Comparison of ENCODE assay signal across 9 mouse cellular contexts in genomic region chr2:163285762-163286161, GRCm38 (mm10).
DNase-seq lines count a peak whose midpoint lies in the region; ATAC-seq and TF ChIP-seq lines count a peak whose summit lies in the region.
"Had no signal": no experiment of that assay in that cellular context is flagged by ENCODE, and none has a peak within 500 bp of the region (broad histone marks: within the 10 kb centered on the region; RNA-seq: fewer than 3 reads in every experiment).

No protein-coding gene starts in this region.

- no peak overlapping the region for H3K27ac ChIP-seq in kidney, embryonic 14.5 days (ENCODE audit: low read depth, low read length)
- no peak overlapping the region for H3K27ac ChIP-seq in kidney, adult 2 months (ENCODE audit: insufficient read depth, low read depth, low read length)
- H3K27ac ChIP-seq in neural tube, embryonic 13.5 days (replicated peaks) = peak overlapping the region; percentile 65

- DNase-seq in kidney, adult 2 months = no peak
- DNase-seq in WW6 (ENCODE audit: low read depth, low spot score) = peak; percentile 61
- no peak for DNase-seq in ovary, postnatal 10 days (ENCODE audit: low spot score)
- no peak for DNase-seq in cerebellum, postnatal 25 days
- DNase-seq in spleen, postnatal 14 days (ENCODE audit: low spot score in 2 of 2) = no peak
- DNase-seq: left cerebral cortex, postnatal 4 days had no signal

- peaks cover 17% of the 10 kb centered on the region for H3K4me1 ChIP-seq in kidney, embryonic 14.5 days (ENCODE audit: control insufficient read depth, insufficient read depth, low read length)
- H3K4me1 ChIP-seq in kidney, adult 2 months (ENCODE audit: control insufficient read depth, insufficient read depth, low read length) = no peaks in the 10 kb centered on the region
- peaks cover 53% of the 10 kb centered on the region for H3K4me1 ChIP-seq in neural tube, embryonic 13.5 days (replicated peaks)

- WGBS in kidney, embryonic 14.5 days = 33% methylated on average over 7 of the region's 7 CpGs
- WGBS in kidney, adult 2 months = 35% methylated on average over 7 of the region's 7 CpGs
- WGBS in neural tube, embryonic 13.5 days = 52% methylated on average over 7 of the region's 7 CpGs

- H3K4me2 ChIP-seq in kidney, embryonic 14.5 days (replicated peaks; ENCODE audit: low read depth, low read length) = peak overlapping the region; percentile 15; the same call in 1 of the 2 replicates
- H3K4me2 ChIP-seq in neural tube, embryonic 13.5 days = 0 out of 2 replicates have a peak overlapping the region, but pooled peaks have one; percentile 22

- peaks cover 70% of the 10 kb centered on the region for H3K27me3 ChIP-seq in kidney, embryonic 14.5 days (ENCODE audit: control insufficient read depth, insufficient read depth, low read length)
- H3K27me3 ChIP-seq in kidney, adult 2 months (replicated peaks; ENCODE audit: control insufficient read depth, insufficient read depth, low read length) = no peaks in the 10 kb centered on the region
- H3K27me3 ChIP-seq in neural tube, embryonic 13.5 days = peaks cover 83% of the 10 kb centered on the region

- ATAC-seq in kidney, embryonic 14.5 days (ENCODE audit: low FRiP score, low TSS enrichment) = no peak
- ATAC-seq in inflammation-experienced regulatory T-cells, adult 6 months = peak; percentile 85
- ATAC-seq in neural tube, embryonic 13.5 days (ENCODE audit: low read depth) = no peak

- TF ChIP-seq POLR2A in kidney, adult 2 months (IDR thresholded peaks at IDR 0.05; ENCODE audit: low read depth, low read length) = no peak

- H3K9me3 ChIP-seq in kidney, embryonic 14.5 days (ENCODE audit: control insufficient read depth, low read length) = no peaks in the 10 kb centered on the region
- no peaks in the 10 kb centered on the region for H3K9me3 ChIP-seq in neural tube, embryonic 13.5 days

- H3K36me3 ChIP-seq in kidney, embryonic 14.5 days (ENCODE audit: control insufficient read depth, insufficient read depth, low read length) = no peaks in the 10 kb centered on the region
- no peaks in the 10 kb centered on the region for H3K36me3 ChIP-seq in kidney, adult 2 months (ENCODE audit: control insufficient read depth, insufficient read depth, low read length)
- no peaks in the 10 kb centered on the region for H3K36me3 ChIP-seq in neural tube, embryonic 13.5 days

- H3K9ac ChIP-seq in kidney, embryonic 14.5 days (ENCODE audit: low read depth, low read length) = no peak overlapping the region
- no peak overlapping the region for H3K9ac ChIP-seq in neural tube, embryonic 13.5 days

- no peak for TF ChIP-seq CTCF in kidney, adult 2 months (conservative IDR thresholded peaks at IDR 0.05; ENCODE audit: insufficient read depth, insufficient read length, low read depth, low read length)

- H3K4me3 ChIP-seq in kidney, embryonic 14.5 days (ENCODE audit: low read length) = no peak overlapping the region
- H3K4me3 ChIP-seq in kidney, adult 2 months (ENCODE audit: insufficient read depth, low read depth, low read length) = no peak overlapping the region
- no peak overlapping the region for H3K4me3 ChIP-seq in neural tube, embryonic 13.5 days
